Mouse (Mus musculus) small intestine, adult 2 months (tissue): Measurements from ENCODE around the gene Prl2c3.
"Not testable (repeated sequence)": the region's sequence is repeated elsewhere in the genome, so short reads cannot be mapped to it uniquely, and the experiment has no call there.

Source experiments
- CTCF ChIP-seq: fragments of 200-500 bp; IDR thresholded peaks from 2 replicates; pipeline ENCODE4 v1.5.1; 2012; ENCODE audit warnings: low read depth, mild to moderate bottlenecking, control low read depth, inconsistent platforms, low read length, moderate library complexity, mixed read lengths; ENCODE audit not compliant: insufficient replicate concordance, insufficient read length; ENCODE audit errors: extremely low read depth
- POLR2A ChIP-seq: fragments of 200-500 bp; IDR thresholded peaks from 2 replicates; pipeline ENCODE4 v1.6.1; 2012; ENCODE audit warnings: low read depth, mild to moderate bottlenecking, control low read depth, inconsistent platforms, low read length, moderate library complexity

DNA sequence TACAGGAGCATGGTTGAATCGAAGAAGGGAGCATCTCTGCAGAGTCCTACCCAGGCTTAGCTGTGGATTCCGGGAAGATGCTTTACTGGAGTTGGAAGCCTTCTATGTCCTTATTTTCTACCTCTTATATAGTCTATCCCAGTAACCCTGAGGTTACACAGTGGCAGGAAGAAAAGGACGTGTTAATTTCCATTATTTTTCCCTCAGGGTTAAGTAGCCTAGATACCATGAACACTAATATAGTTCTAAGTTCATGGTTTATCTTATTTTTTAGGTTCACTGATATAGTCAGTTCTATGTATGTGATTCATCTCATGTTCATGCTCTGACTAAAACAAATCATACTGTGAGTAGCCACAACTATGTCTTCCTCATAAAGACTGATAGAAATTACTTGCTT, at the start of gene Prl2c3:
- TF ChIP-seq CTCF, POLR2A: not testable (repeated sequence)
